Mouse (Mus musculus) lung, embryonic 16.5 days (tissue): Measurements from ENCODE around the gene Dhrs1. TPM values are rescaled to one million over a fixed set of nuclear protein-coding genes. Genes with fewer than 3 reads are reported as not detected.

Experiments
- ATAC-seq: fragments of 200-750 bp; cut with Nextera tagmentation; 2 replicates; pipeline ENCODE4 v1.8.0; 2017; ENCODE audit warnings: low read depth, mild to moderate bottlenecking, moderate library complexity
- H3K27ac ChIP-seq: fragments of 300-500 bp; sonication (generic); 2 replicates; pipeline ENCODE4 v1.5.1; 2014; ENCODE audit warnings: mild to moderate bottlenecking, control low read depth, low read length
- H3K27me3 ChIP-seq: fragments of 300-500 bp; sonication (generic); 2 replicates; pipeline ENCODE4 v1.6.1; 2014; ENCODE audit warnings: low read depth, low read length, mixed read lengths; ENCODE audit not compliant: control insufficient read depth, insufficient read depth
- H3K36me3 ChIP-seq: fragments of 300-500 bp; sonication (generic); 2 replicates; pipeline ENCODE4 v1.6.1; 2014; ENCODE audit warnings: low read length; ENCODE audit not compliant: control insufficient read depth, insufficient read depth
- H3K4me1 ChIP-seq: fragments of 300-500 bp; sonication (generic); replicated peaks from 2 replicates; pipeline ENCODE4 v1.6.1; 2014; ENCODE audit warnings: low read length, mixed read lengths; ENCODE audit not compliant: control insufficient read depth, insufficient read depth
- H3K4me2 ChIP-seq: fragments of 300-500 bp; sonication (generic); 2 replicates; pipeline ENCODE4 v1.6.1; 2014; ENCODE audit warnings: low read depth, low read length, control low read depth
- H3K4me3 ChIP-seq: fragments of 300-500 bp; sonication (generic); 2 replicates; pipeline ENCODE4 v1.5.1; 2014; ENCODE audit warnings: mild to moderate bottlenecking, low read length, control low read depth
- H3K9ac ChIP-seq: fragments of 300-500 bp; sonication (generic); 2 replicates; pipeline ENCODE4 v1.6.1; 2014; ENCODE audit warnings: low read length, control low read depth
- H3K9me3 ChIP-seq: fragments of 300-500 bp; sonication (generic); 2 replicates; pipeline ENCODE4 v1.6.1; 2016; ENCODE audit warnings: low read length; ENCODE audit not compliant: control insufficient read depth
- WGBS: fragments of 180-500 bp; shearing (Covaris S2); extraction: QIAGEN DNeasy Blood & Tissue Kit; methylation state at CpG from one replicate; pipeline ENCODE4 v1.1.7; 2014; 5-methylcytosine and 5-hydroxymethylcytosine counted together
- polyA plus RNA-seq: library from polyadenylated mRNA; unstranded; fragments of >200 nt; fragmentation: Nextera tagmentation; extraction: Ambion mirVana; gene quantifications from 2 replicates; pipeline ENCODE4 v1.2.1, GENCODE M21; 2015

Gene Dhrs1
- polyA plus RNA-seq, 1 experiment from 2014 or later = 95.0 TPM

- Histone ChIP-seq H3K4me2 (no peak overlapping the region), H3K9ac (no peak overlapping the region), H3K36me3 (peaks cover 12% of the 10 kb centered on the region), H3K27me3 (no peaks in the 10 kb centered on the region), H3K9me3 (no peaks in the 10 kb centered on the region), H3K4me1 (peaks cover 6% of the 10 kb centered on the region), H3K27ac (no peak overlapping the region), H3K4me3 (no peak overlapping the region)
- no peak for ATAC-seq
- WGBS = 96% methylated on average over 12 of the region's 12 CpGs
These were observed 24.8 kb downstream of the Dhrs1 start for GRCm38 (mm10) chr14:55720666-55721065.

GRCm38 (mm10) chr14:55719737-55720136 is 25.8 kb downstream of the Dhrs1 start:
- no peak overlapping the region for H3K4me2 ChIP-seq
- H3K4me3 ChIP-seq = no peak overlapping the region
- no peak for ATAC-seq
- no peak overlapping the region for H3K27ac ChIP-seq
- peaks cover 11% of the 10 kb centered on the region for H3K4me1 ChIP-seq
- H3K9ac ChIP-seq = no peak overlapping the region
- 84% methylated on average over 6 of the region's 6 CpGs for WGBS
- peaks cover 12% of the 10 kb centered on the region for H3K36me3 ChIP-seq
- H3K27me3 ChIP-seq = no peaks in the 10 kb centered on the region
- H3K9me3 ChIP-seq = no peaks in the 10 kb centered on the region

- WGBS = 80% methylated on average over 8 of the region's 8 CpGs
- Histone ChIP-seq H3K27ac (no peak overlapping the region), H3K27me3 (no peaks in the 10 kb centered on the region; the same call in 1 of the 2 replicates), H3K36me3 (peaks cover 12% of the 10 kb centered on the region), H3K9ac (no peak overlapping the region), H3K4me3 (no peak overlapping the region), H3K4me1 (peaks cover 19% of the 10 kb centered on the region), H3K4me2 (no peak overlapping the region), H3K9me3 (no peaks in the 10 kb centered on the region)
- no peak for ATAC-seq
These were observed 28.6 kb downstream of the Dhrs1 start for GRCm38 (mm10) chr14:55716884-55717283.

DNA sequence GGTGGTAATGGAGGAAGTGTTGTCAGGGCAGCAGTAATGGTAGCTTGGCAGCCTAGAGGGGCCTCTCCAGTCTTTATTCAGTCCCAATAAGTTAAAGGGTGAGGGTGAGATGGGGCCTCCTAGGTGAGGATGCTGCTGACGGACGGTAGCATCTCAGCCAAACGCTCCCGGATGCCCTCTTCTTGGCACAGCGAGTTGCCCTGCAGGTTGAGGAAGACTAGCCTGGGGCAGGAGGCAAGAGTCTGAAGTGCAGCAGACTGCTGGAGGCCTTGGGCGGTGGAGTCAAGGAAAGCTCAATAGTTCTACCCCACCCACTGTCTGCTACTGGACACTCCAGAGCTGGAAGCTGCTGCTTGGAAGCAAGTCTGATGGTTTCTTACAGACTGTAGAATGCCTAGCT is 29.2 kb downstream of the Dhrs1 start:
- ATAC-seq = no peak
- Histone ChIP-seq H3K4me1 (peaks cover 17% of the 10 kb centered on the region), H3K9ac (no peak overlapping the region), H3K4me3 (no peak overlapping the region), H3K9me3 (no peaks in the 10 kb centered on the region), H3K36me3 (peaks cover 12% of the 10 kb centered on the region), H3K4me2 (no peak overlapping the region), H3K27ac (no peak overlapping the region), H3K27me3 (no peaks in the 10 kb centered on the region; the same call in 1 of the 2 replicates)
- WGBS = 93% methylated on average over 6 of the region's 6 CpGs

GRCm38 (mm10) chr14:55714893-55715292 is 30.6 kb downstream of the Dhrs1 start:
- Histone ChIP-seq H3K9me3 (no peaks in the 10 kb centered on the region), H3K36me3 (peaks cover 9% of the 10 kb centered on the region), H3K9ac (no peak overlapping the region), H3K4me3 (no peak overlapping the region), H3K27me3 (no peaks in the 10 kb centered on the region; the same call in 1 of the 2 replicates), H3K4me1 (peaks cover 16% of the 10 kb centered on the region), H3K27ac (peak overlapping the region; percentile 14; the same call in 1 of the 2 replicates), H3K4me2 (no peak overlapping the region)
- WGBS = 27% methylated on average over 6 of the region's 6 CpGs
- ATAC-seq = peak; percentile 39; the same call in 1 of the 2 replicates

- Histone ChIP-seq H3K4me1 (peaks cover 16% of the 10 kb centered on the region), H3K9me3 (no peaks in the 10 kb centered on the region), H3K9ac (peak within 1 kb of the TSS; percentile 57), H3K36me3 (peaks cover 7% of the 10 kb centered on the region), H3K27me3 (no peaks in the 10 kb centered on the region; the same call in 1 of the 2 replicates), H3K4me2 (peak within 1 kb of the TSS; percentile 53), H3K4me3 (peak within 1 kb of the TSS; percentile 22), H3K27ac (peak within 1 kb of the TSS; percentile 53)
- 0 out of 2 replicates have a peak, but pooled peaks have one; percentile 10 for ATAC-seq
- 17% methylated on average over 4 of the region's 4 CpGs for WGBS
These were observed 31.8 kb downstream of the Dhrs1 start, which contains the start of gene Tgm1 for GRCm38 (mm10) chr14:55713729-55714122. Tgm1 (minus strand) TSS chr14:55713926.

GRCm38 (mm10) chr14:55713007-55713728 is 32.3 kb downstream of the Dhrs1 start:
- WGBS = 9% methylated on average over 25 of the region's 25 CpGs
- H3K27ac ChIP-seq = peak overlapping the region; percentile 53

GRCm38 (mm10) chr14:55711786-55712185 is 33.7 kb downstream of the Dhrs1 start:
- Histone ChIP-seq H3K36me3 (no peaks in the 10 kb centered on the region), H3K27ac (no peak overlapping the region), H3K4me3 (no peak overlapping the region), H3K4me2 (no peak overlapping the region), H3K4me1 (peaks cover 16% of the 10 kb centered on the region), H3K27me3 (no peaks in the 10 kb centered on the region; the same call in 1 of the 2 replicates), H3K9me3 (no peaks in the 10 kb centered on the region), H3K9ac (no peak overlapping the region)
- WGBS = 77% methylated on average over 7 of the region's 7 CpGs
- no peak for ATAC-seq

More at GRCm38 (mm10) chr14:55713007-55713728, 32.3 kb downstream of the Dhrs1 start:
- Histone ChIP-seq H3K4me2 (peak overlapping the region; percentile 53), H3K9ac (peak overlapping the region; percentile 57), H3K27me3 (no peaks in the 10 kb centered on the region; the same call in 1 of the 2 replicates), H3K36me3 (peaks cover 2% of the 10 kb centered on the region), H3K9me3 (no peaks in the 10 kb centered on the region), H3K4me1 (peaks cover 16% of the 10 kb centered on the region), H3K4me3 (peak overlapping the region; percentile 22)
- ATAC-seq = peak; percentile 65

DNA sequence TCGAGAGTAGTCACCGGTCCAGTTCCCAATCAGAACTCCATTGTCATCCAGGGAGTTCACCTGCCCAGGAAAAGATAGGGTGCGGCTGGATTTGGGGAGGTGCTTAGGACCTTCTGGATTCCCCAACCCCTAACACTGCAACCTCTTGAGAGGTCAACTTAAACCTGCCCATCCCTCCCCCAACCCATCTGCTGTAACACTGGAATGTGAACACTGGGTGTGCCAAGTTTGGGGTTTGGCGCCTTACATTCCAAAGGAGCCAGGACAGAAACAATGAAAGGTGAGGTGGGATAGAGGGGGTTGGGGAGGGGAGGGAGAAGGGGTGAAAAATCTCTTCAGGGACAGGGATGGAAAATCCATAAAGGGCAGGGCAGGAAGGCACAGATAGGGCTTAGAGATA is 36.0 kb downstream of the Dhrs1 start:
- Histone ChIP-seq H3K27ac (no peak overlapping the region), H3K4me1 (peaks cover 8% of the 10 kb centered on the region), H3K36me3 (no peaks in the 10 kb centered on the region), H3K27me3 (no peaks in the 10 kb centered on the region; the same call in 1 of the 2 replicates), H3K9ac (no peak overlapping the region), H3K4me2 (no peak overlapping the region), H3K4me3 (no peak overlapping the region), H3K9me3 (no peaks in the 10 kb centered on the region)
- 0 out of 2 replicates have a peak, but pooled peaks have one; percentile 19 for ATAC-seq
- WGBS = 77% methylated on average over 4 of the region's 4 CpGs
